Mouse (Mus musculus): Measurements from ENCODE around the gene Lgr4.

DNA sequence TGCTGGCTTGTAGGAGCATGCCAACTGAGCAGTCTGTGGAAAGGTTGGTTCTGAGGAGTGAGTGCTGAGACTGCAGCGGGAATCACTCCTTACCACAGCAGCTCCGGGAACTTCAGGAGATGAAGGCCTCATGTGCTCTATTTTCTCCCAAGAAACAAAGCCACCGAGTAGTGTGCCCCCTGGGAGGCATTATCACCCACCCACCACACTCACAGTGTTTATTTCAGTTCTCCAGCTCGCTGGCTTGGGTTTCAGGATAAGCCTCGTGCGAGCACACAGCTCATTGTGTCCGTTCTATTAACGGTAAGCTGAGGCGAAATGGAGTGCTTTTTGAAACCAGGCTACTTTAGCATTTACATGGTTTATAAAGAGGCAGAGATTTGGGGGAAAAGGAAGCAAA, 68.1 kb downstream of the Lgr4 start:
- TF ChIP-seq POLR2A (IDR thresholded peaks at IDR 0.05; ENCODE audit: borderline replicate concordance, insufficient read depth, low read length): no peak
- no peak for TF ChIP-seq CTCF (IDR thresholded peaks at IDR 0.05; ENCODE audit: borderline replicate concordance, insufficient read depth, low read depth, low read length)

All from cerebellum, adult 2 months (tissue).